Mouse (Mus musculus): Measurements from ENCODE around the gene Chchd6. TPM values are rescaled to one million over a fixed set of nuclear protein-coding genes. Genes with fewer than 3 reads are reported as not detected.

Gene Chchd6
- polyA plus RNA-seq, 1 experiment from 2014 or later, result 8.8 TPM

- ATAC-seq, result no peak
- Histone ChIP-seq H3K9ac (replicated peaks) (no peak overlapping the region), H3K9me3 (ENCODE audit: low read length) (no peaks in the 10 kb centered on the region), H3K27ac (ENCODE audit: low read depth) (no peak overlapping the region), H3K4me3 (ENCODE audit: low read depth, low read length) (no peak overlapping the region), H3K4me1 (ENCODE audit: insufficient read depth) (no peaks in the 10 kb centered on the region), H3K27me3 (ENCODE audit: insufficient read depth, low read length) (no peaks in the 10 kb centered on the region), H3K4me2 (ENCODE audit: low read depth, low read length) (no peak overlapping the region), H3K36me3 (replicated peaks; ENCODE audit: insufficient read depth, low read length) (no peaks in the 10 kb centered on the region)
- TF ChIP-seq CTCF (IDR thresholded peaks at IDR 0.05; ENCODE audit: low read depth) (no peak), EP300 (IDR thresholded peaks at IDR 0.05; ENCODE audit: low read depth) (no peak)
- WGBS (ENCODE audit: insufficient replicate concordance), result 85% methylated on average over 2 of the region's 2 CpGs
- no peak for DNase-seq
Measured at GRCm38 (mm10) chr6:89462223-89462760, 133.2 kb downstream of the Chchd6 start.

- no peak overlapping the region for H3K27ac ChIP-seq (ENCODE audit: low read depth)
- no peak overlapping the region for H3K4me2 ChIP-seq (ENCODE audit: low read depth, low read length)
- ATAC-seq, result no peak
- no peaks in the 10 kb centered on the region for H3K9me3 ChIP-seq (ENCODE audit: low read length)
- no peak overlapping the region for H3K9ac ChIP-seq (replicated peaks)
- H3K4me3 ChIP-seq (ENCODE audit: low read depth, low read length), result no peak overlapping the region
- H3K4me1 ChIP-seq (ENCODE audit: insufficient read depth), result peaks cover 1% of the 10 kb centered on the region; the same call in 1 of the 2 replicates
- H3K36me3 ChIP-seq (replicated peaks; ENCODE audit: insufficient read depth, low read length), result no peaks in the 10 kb centered on the region
- TF ChIP-seq CTCF (IDR thresholded peaks at IDR 0.05; ENCODE audit: low read depth) (no peak), EP300 (IDR thresholded peaks at IDR 0.05; ENCODE audit: low read depth) (no peak)
- H3K27me3 ChIP-seq (ENCODE audit: insufficient read depth, low read length), result no peaks in the 10 kb centered on the region
- 79% methylated on average over 9 of the region's 9 CpGs for WGBS (ENCODE audit: insufficient replicate concordance)
- DNase-seq, result no peak
Measured at GRCm38 (mm10) chr6:89461250-89462222, 133.9 kb downstream of the Chchd6 start.

DNA sequence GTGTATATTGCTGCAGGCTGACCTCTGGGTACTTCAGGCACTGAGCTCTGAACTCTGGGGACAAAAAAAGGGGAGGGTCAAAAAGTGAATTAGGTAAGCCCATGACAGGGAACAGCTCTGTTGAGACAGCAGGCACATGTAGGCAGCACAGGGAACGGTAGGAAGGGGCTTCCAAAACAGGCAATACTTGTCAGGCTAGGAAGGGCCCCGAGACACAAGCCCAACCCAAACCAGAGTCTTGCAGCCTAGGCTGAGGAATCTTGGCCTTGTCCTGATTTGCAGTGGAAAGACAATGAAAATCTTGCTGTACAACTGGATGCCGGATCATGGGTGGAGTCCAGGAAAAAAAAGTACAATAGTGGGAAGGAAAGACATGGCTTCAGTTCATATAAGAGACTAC, 135.8 kb downstream of the Chchd6 start:
- TF ChIP-seq CTCF (IDR thresholded peaks at IDR 0.05; ENCODE audit: low read depth) (no peak), EP300 (IDR thresholded peaks at IDR 0.05; ENCODE audit: low read depth) (no peak)
- 71% methylated on average over 3 of the region's 3 CpGs for WGBS (ENCODE audit: insufficient replicate concordance)
- no peak for ATAC-seq

GRCm38 (mm10) chr6:89457601-89458000, 137.9 kb downstream of the Chchd6 start:
- TF ChIP-seq EP300 (IDR thresholded peaks at IDR 0.05; ENCODE audit: low read depth), result no peak
- Histone ChIP-seq H3K9ac (replicated peaks) (no peak overlapping the region), H3K27ac (ENCODE audit: low read depth) (no peak overlapping the region), H3K27me3 (ENCODE audit: insufficient read depth, low read length) (no peaks in the 10 kb centered on the region), H3K36me3 (replicated peaks; ENCODE audit: insufficient read depth, low read length) (no peaks in the 10 kb centered on the region), H3K4me1 (ENCODE audit: insufficient read depth) (peaks cover 13% of the 10 kb centered on the region), H3K9me3 (ENCODE audit: low read length) (no peaks in the 10 kb centered on the region), H3K4me3 (ENCODE audit: low read depth, low read length) (no peak overlapping the region), H3K4me2 (ENCODE audit: low read depth, low read length) (no peak overlapping the region)
- ATAC-seq, result no peak
- DNase-seq, result no peak
- WGBS (ENCODE audit: insufficient replicate concordance), result 64% methylated on average over 2 of the region's 2 CpGs

More for the DNA sequence above, 135.8 kb downstream of the Chchd6 start:
- Histone ChIP-seq H3K9ac (replicated peaks) (no peak overlapping the region), H3K36me3 (replicated peaks; ENCODE audit: insufficient read depth, low read length) (no peaks in the 10 kb centered on the region), H3K4me3 (ENCODE audit: low read depth, low read length) (no peak overlapping the region), H3K27me3 (ENCODE audit: insufficient read depth, low read length) (no peaks in the 10 kb centered on the region), H3K9me3 (ENCODE audit: low read length) (no peaks in the 10 kb centered on the region), H3K27ac (ENCODE audit: low read depth) (no peak overlapping the region), H3K4me2 (ENCODE audit: low read depth, low read length) (no peak overlapping the region), H3K4me1 (ENCODE audit: insufficient read depth) (peaks cover 13% of the 10 kb centered on the region)
- no peak for DNase-seq

- 0 out of 2 replicates have a peak overlapping the region, but pooled peaks have one; percentile 49 for H3K27ac ChIP-seq (ENCODE audit: low read depth)
- no peaks in the 10 kb centered on the region for H3K9me3 ChIP-seq (ENCODE audit: low read length)
- TF ChIP-seq EP300 (IDR thresholded peaks at IDR 0.05; ENCODE audit: low read depth), result no peak
- TF ChIP-seq CTCF (IDR thresholded peaks at IDR 0.05; ENCODE audit: low read depth), result no peak
- 57% methylated on average over 1 of the region's 1 CpGs for WGBS (ENCODE audit: insufficient replicate concordance)
- DNase-seq (no peak), ATAC-seq (no peak)
- H3K4me1 ChIP-seq (ENCODE audit: insufficient read depth), result peaks cover 13% of the 10 kb centered on the region
- no peaks in the 10 kb centered on the region for H3K27me3 ChIP-seq (ENCODE audit: insufficient read depth, low read length)
- H3K9ac ChIP-seq (replicated peaks), result no peak overlapping the region
- H3K4me2 ChIP-seq (ENCODE audit: low read depth, low read length), result no peak overlapping the region
- H3K4me3 ChIP-seq (ENCODE audit: low read depth, low read length), result no peak overlapping the region
- H3K36me3 ChIP-seq (replicated peaks; ENCODE audit: insufficient read depth, low read length), result no peaks in the 10 kb centered on the region
Measured at GRCm38 (mm10) chr6:89456409-89456961, 139.0 kb downstream of the Chchd6 start.

GRCm38 (mm10) chr6:89455523-89456000, 139.9 kb downstream of the Chchd6 start:
- H3K36me3 ChIP-seq (replicated peaks; ENCODE audit: insufficient read depth, low read length), result no peaks in the 10 kb centered on the region
- no peak overlapping the region for H3K4me2 ChIP-seq (ENCODE audit: low read depth, low read length)
- ATAC-seq (peak; percentile 96), DNase-seq (peak; percentile 52)
- WGBS (ENCODE audit: insufficient replicate concordance), result 42% methylated on average over 4 of the region's 4 CpGs
- peak overlapping the region; percentile 49; the same call in 1 of the 2 replicates for H3K27ac ChIP-seq (ENCODE audit: low read depth)
- H3K4me1 ChIP-seq (ENCODE audit: insufficient read depth), result peaks cover 13% of the 10 kb centered on the region
- no peak overlapping the region for H3K4me3 ChIP-seq (ENCODE audit: low read depth, low read length)
- TF ChIP-seq EP300 (IDR thresholded peaks at IDR 0.05; ENCODE audit: low read depth), result peak; percentile 73
- TF ChIP-seq CTCF (IDR thresholded peaks at IDR 0.05; ENCODE audit: low read depth), result peak; percentile 18
- no peaks in the 10 kb centered on the region for H3K27me3 ChIP-seq (ENCODE audit: insufficient read depth, low read length)
- H3K9ac ChIP-seq (replicated peaks), result no peak overlapping the region; the same call in 1 of the 2 replicates
- H3K9me3 ChIP-seq (ENCODE audit: low read length), result no peaks in the 10 kb centered on the region

Data from liver, postnatal 0 days (tissue).